Mouse (Mus musculus): ENCODE measurements at regions not wholly inside any gene's neighbourhood (a gene's known extent, or its start where the extent isn't known, plus 50 kb on each side); places are given as distances from the start of the nearest gene placed in this dataset.

DNA sequence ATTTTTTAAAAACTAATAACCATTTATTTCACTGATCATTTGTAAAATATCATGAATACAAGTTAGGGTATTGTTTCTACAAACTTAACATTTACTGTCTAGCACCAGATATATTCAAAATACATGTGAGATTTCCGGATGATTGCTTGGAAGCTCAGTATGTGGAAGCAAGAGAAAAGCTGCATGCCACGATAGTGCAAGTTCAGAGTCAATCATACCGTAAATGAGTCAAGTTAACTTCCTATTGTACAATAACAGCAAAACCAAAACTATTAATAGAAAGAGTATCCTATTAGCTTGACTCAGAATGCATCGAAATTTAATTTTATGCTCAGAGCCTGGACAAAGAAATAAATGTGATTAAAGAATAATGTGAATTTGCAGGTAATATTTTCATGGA, 1284.6 kb upstream of the Cited2 start:
- WGBS = 82% methylated on average over 4 of the region's 4 CpGs
- H3K4me3 ChIP-seq = no peak overlapping the region
- H3K36me3 ChIP-seq = no peaks in the 10 kb centered on the region
- ATAC-seq (ENCODE audit: extremely low read depth, insufficient number of reproducible peaks, low FRiP score, low TSS enrichment) = no peak
- peaks cover 9% of the 10 kb centered on the region for H3K4me1 ChIP-seq
- H3K9me3 ChIP-seq = no peaks in the 10 kb centered on the region
- H3K27ac ChIP-seq (replicated peaks) = no peak overlapping the region
- H3K4me2 ChIP-seq = no peak overlapping the region
- no peak overlapping the region for H3K9ac ChIP-seq
- no peaks in the 10 kb centered on the region for H3K27me3 ChIP-seq (replicated peaks)

DNA sequence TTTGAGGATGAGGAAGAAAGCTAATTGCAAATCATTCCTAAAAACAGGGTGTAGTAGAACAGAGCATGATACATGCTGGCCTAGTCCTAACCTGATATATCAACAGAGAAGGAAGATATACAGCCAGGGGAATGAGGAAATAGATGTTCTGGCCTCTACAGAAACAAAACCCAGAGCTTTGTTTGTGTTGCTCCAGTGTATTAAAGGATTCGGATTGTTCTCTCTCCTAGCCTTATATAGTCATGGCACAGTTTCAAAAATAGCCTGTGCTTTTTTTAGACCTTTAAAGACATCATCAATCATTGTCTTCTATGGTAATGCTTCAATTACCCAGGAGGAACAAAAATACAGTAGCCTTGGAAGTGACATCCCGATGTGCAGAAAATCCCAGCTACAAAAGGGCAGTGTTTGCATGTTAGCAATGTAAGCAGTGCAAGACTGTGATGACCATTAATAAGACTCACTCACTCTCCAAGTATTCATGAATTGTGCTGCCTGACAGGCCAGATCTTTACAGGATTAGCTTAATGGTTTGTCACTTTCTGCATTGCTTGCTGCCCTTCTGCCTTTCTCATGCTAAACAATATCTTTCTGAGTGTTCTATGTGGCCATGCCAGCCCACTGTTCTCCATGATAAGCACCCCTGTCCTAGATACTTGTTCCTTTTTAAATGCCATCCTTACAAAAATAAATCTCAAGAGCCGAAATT, 1281.9 kb upstream of the Cited2 start:
- H3K4me3 ChIP-seq = no peak overlapping the region
- H3K9ac ChIP-seq = no peak overlapping the region
- no peak for ATAC-seq (ENCODE audit: extremely low read depth, insufficient number of reproducible peaks, low FRiP score, low TSS enrichment)
- peak overlapping the region; percentile 58 for H3K27ac ChIP-seq (replicated peaks)
- 29% methylated on average over 3 of the region's 3 CpGs for WGBS
- H3K36me3 ChIP-seq = no peaks in the 10 kb centered on the region
- no peak overlapping the region for H3K4me2 ChIP-seq
- no peaks in the 10 kb centered on the region for H3K9me3 ChIP-seq
- H3K27me3 ChIP-seq (replicated peaks) = no peaks in the 10 kb centered on the region
- peaks cover 9% of the 10 kb centered on the region for H3K4me1 ChIP-seq

GRCm38 (mm10) chr10:16441661-16442072, 1281.4 kb upstream of the Cited2 start:
- ATAC-seq (ENCODE audit: extremely low read depth, insufficient number of reproducible peaks, low FRiP score, low TSS enrichment) = no peak
- Histone ChIP-seq H3K27ac (replicated peaks) (peak overlapping the region; percentile 58; the same call in 1 of the 2 replicates), H3K36me3 (no peaks in the 10 kb centered on the region), H3K9me3 (no peaks in the 10 kb centered on the region), H3K4me1 (peaks cover 9% of the 10 kb centered on the region), H3K27me3 (replicated peaks) (no peaks in the 10 kb centered on the region), H3K4me3 (no peak overlapping the region), H3K4me2 (no peak overlapping the region), H3K9ac (no peak overlapping the region)
- WGBS = 71% methylated on average over 2 of the region's 2 CpGs

DNA sequence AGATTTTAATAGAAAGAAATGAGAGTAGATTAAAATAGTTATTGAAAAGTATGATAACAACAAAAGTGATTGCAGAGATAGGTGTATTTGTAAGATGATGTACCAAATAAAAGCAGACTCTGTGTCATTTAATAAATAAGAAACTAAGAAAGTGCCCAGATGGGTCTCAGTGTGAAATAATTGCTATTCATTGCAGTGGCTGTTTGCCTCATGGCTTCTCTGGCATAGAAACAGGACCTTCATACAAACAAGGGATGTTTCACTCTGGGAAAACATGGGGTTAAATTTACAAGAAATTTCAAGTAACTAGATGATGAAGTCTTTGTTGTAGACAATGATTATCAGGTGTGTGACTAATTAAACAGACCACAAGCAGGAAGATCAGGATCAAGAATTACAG, 1279.1 kb upstream of the Cited2 start:
- Histone ChIP-seq H3K9me3 (no peaks in the 10 kb centered on the region), H3K36me3 (no peaks in the 10 kb centered on the region), H3K4me2 (no peak overlapping the region), H3K4me1 (peaks cover 9% of the 10 kb centered on the region), H3K9ac (no peak overlapping the region), H3K4me3 (no peak overlapping the region), H3K27ac (replicated peaks) (no peak overlapping the region), H3K27me3 (replicated peaks) (no peaks in the 10 kb centered on the region)
- no peak for ATAC-seq (ENCODE audit: extremely low read depth, insufficient number of reproducible peaks, low FRiP score, low TSS enrichment)

DNA sequence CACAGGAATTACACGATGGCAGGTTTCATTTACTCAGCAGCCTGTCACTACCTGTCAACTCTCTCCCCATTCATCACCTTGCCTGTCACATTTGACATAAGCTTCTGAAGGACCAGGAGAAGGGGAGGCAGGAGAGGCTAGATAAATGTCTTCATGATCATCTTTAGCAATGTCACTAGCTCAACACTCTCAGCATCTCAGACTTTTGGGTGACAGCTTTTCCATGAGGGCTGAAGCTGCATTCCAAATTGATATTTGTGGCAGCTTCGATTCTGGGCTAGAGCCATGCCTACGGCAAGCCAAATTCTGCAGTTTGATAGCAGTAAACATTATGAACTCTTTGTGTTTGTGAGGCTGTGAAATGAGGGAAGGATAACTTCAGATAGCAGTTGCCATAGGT, 1255.1 kb upstream of the Cited2 start:
- Histone ChIP-seq H3K36me3 (no peaks in the 10 kb centered on the region), H3K9ac (no peak overlapping the region), H3K27me3 (replicated peaks) (no peaks in the 10 kb centered on the region), H3K4me1 (no peaks in the 10 kb centered on the region), H3K9me3 (no peaks in the 10 kb centered on the region), H3K4me3 (no peak overlapping the region), H3K27ac (replicated peaks) (no peak overlapping the region), H3K4me2 (no peak overlapping the region)
- 32% methylated on average over 3 of the region's 3 CpGs for WGBS
- ATAC-seq (ENCODE audit: extremely low read depth, insufficient number of reproducible peaks, low FRiP score, low TSS enrichment) = no peak

GRCm38 (mm10) chr10:16469711-16470110, 1253.3 kb upstream of the Cited2 start:
- Histone ChIP-seq H3K9me3 (no peaks in the 10 kb centered on the region), H3K4me2 (no peak overlapping the region)
- no peak for ATAC-seq (ENCODE audit: extremely low read depth, insufficient number of reproducible peaks, low FRiP score, low TSS enrichment)

DNA sequence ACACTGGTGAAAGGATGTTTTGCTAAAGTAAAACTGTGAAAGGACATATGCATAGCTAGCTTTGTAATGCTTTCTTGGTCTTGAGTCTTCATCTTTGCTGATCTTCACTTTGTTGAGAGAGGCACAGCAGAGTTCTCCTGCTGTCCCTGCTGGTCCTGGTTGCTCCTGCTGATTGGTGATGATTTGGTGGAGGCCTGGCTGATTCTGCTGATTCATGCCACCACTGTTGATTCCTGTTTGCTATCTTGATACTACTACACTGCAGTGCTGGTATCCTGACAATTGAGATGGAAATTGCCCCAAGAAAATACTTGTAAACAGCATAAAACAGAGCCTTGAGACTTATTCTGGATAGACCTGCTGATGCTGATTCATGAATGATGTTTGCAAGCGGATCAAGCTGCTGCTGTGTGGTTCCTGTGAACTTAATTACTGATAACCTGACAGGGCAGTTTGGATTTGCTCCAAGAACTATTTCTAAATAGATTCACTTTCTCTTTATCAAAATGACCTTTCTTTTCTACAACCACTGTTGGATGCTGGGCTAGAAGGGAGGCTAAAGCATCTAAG, 1249.0 kb upstream of the Cited2 start:
- 14% methylated on average over 1 of the region's 1 CpGs for WGBS
- Histone ChIP-seq H3K4me1 (peaks cover 7% of the 10 kb centered on the region), H3K36me3 (no peaks in the 10 kb centered on the region), H3K4me3 (no peak overlapping the region), H3K9ac (no peak overlapping the region), H3K27ac (replicated peaks) (0 out of 2 replicates have a peak overlapping the region, but pooled peaks have one; percentile 63), H3K9me3 (no peaks in the 10 kb centered on the region), H3K4me2 (no peak overlapping the region), H3K27me3 (replicated peaks) (no peaks in the 10 kb centered on the region)
- ATAC-seq (ENCODE audit: extremely low read depth, insufficient number of reproducible peaks, low FRiP score, low TSS enrichment) = no peak

More at GRCm38 (mm10) chr10:16469711-16470110, 1253.3 kb upstream of the Cited2 start:
- Histone ChIP-seq H3K4me1 (peaks cover 7% of the 10 kb centered on the region), H3K27me3 (replicated peaks) (no peaks in the 10 kb centered on the region), H3K9ac (no peak overlapping the region), H3K4me3 (no peak overlapping the region), H3K36me3 (no peaks in the 10 kb centered on the region), H3K27ac (replicated peaks) (no peak overlapping the region)
- 45% methylated on average over 1 of the region's 1 CpGs for WGBS

DNA sequence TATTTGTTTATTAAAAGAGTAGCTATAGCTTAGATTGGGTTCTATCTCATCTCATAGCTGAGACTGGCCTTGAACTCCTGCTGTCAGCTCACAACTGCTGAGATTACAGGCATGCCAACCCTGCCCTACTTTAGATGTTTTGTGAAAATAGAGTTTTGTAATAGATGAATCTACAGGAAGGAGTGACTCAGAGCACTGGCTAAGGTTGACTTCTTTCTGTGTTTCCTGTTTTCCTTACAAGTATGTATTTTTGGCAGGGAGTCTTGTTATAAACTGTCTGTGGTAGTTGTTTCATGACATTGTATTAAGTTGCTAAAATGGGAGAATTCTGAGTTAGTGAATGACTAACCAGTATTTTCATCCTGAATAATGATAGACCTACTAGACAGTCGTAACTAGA, 1224.4 kb upstream of the Cited2 start:
- Histone ChIP-seq H3K36me3 (no peaks in the 10 kb centered on the region), H3K4me2 (no peak overlapping the region), H3K9me3 (no peaks in the 10 kb centered on the region), H3K27me3 (replicated peaks) (no peaks in the 10 kb centered on the region), H3K27ac (replicated peaks) (no peak overlapping the region), H3K9ac (no peak overlapping the region), H3K4me3 (no peak overlapping the region), H3K4me1 (no peaks in the 10 kb centered on the region)
- no peak for ATAC-seq (ENCODE audit: extremely low read depth, insufficient number of reproducible peaks, low FRiP score, low TSS enrichment)
- WGBS = 71% methylated on average over 1 of the region's 1 CpGs

GRCm38 (mm10) chr10:16507681-16508080, 1215.3 kb upstream of the Cited2 start:
- Histone ChIP-seq H3K4me3 (no peak overlapping the region), H3K27ac (replicated peaks) (peak overlapping the region; percentile 7; the same call in 1 of the 2 replicates), H3K4me1 (peaks cover 9% of the 10 kb centered on the region), H3K27me3 (replicated peaks) (no peaks in the 10 kb centered on the region), H3K36me3 (no peaks in the 10 kb centered on the region), H3K9ac (no peak overlapping the region), H3K9me3 (no peaks in the 10 kb centered on the region), H3K4me2 (no peak overlapping the region)
- no peak for ATAC-seq (ENCODE audit: extremely low read depth, insufficient number of reproducible peaks, low FRiP score, low TSS enrichment)
- 35% methylated on average over 2 of the region's 2 CpGs for WGBS

DNA sequence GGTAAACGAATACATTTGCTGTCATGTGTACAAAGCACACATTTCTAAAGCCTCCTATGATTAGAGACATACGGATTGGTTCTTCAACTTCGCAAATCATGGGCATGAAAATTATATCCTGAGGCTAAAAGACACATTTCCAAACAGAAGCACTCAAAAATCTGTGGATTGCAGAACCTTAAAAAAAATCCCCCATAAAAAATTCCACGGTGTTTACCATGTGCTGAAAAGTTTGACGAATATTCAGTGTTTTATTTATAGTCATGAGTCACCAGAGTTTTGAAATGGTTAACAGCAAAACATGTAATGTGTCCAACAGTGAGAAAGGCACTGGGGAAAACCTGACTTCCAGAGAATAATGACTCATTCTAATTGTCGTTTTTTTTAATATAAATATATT, 1214.9 kb upstream of the Cited2 start:
- no peaks in the 10 kb centered on the region for H3K9me3 ChIP-seq
- no peak for ATAC-seq (ENCODE audit: extremely low read depth, insufficient number of reproducible peaks, low FRiP score, low TSS enrichment)
- 55% methylated on average over 6 of the region's 6 CpGs for WGBS
- H3K4me3 ChIP-seq = no peak overlapping the region
- H3K27me3 ChIP-seq (replicated peaks) = no peaks in the 10 kb centered on the region
- H3K9ac ChIP-seq = no peak overlapping the region
- H3K4me1 ChIP-seq = peaks cover 9% of the 10 kb centered on the region
- peak overlapping the region; percentile 7; the same call in 1 of the 2 replicates for H3K27ac ChIP-seq (replicated peaks)
- no peak overlapping the region for H3K4me2 ChIP-seq
- no peaks in the 10 kb centered on the region for H3K36me3 ChIP-seq

DNA sequence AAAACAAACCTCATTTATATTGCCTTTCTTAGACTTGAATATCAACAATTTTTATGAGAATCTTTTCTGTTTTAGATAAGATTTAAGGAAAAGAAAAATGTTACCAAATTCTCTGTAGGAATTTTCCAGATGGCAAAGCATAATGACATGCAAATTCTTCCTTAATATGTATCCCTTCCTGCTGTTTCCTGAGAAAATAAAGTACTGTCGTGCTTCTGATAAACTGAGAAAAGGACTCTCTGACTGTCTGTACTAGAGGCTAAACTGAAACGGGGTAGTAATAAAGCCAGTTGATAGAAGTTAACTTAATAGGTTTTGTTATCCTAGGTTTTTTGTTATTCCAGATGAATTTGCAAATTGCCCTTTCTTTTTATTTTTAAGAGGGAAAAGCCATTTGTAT, 1208.4 kb upstream of the Cited2 start:
- ATAC-seq (ENCODE audit: extremely low read depth, insufficient number of reproducible peaks, low FRiP score, low TSS enrichment) = no peak
- Histone ChIP-seq H3K9me3 (no peaks in the 10 kb centered on the region), H3K36me3 (no peaks in the 10 kb centered on the region), H3K4me2 (no peak overlapping the region), H3K27me3 (replicated peaks) (no peaks in the 10 kb centered on the region), H3K9ac (no peak overlapping the region), H3K4me3 (no peak overlapping the region), H3K4me1 (no peaks in the 10 kb centered on the region), H3K27ac (replicated peaks) (no peak overlapping the region)
- 59% methylated on average over 2 of the region's 2 CpGs for WGBS

- Histone ChIP-seq H3K27me3 (replicated peaks) (no peaks in the 10 kb centered on the region), H3K27ac (replicated peaks) (no peak overlapping the region), H3K9ac (no peak overlapping the region), H3K36me3 (no peaks in the 10 kb centered on the region), H3K4me2 (no peak overlapping the region), H3K9me3 (no peaks in the 10 kb centered on the region), H3K4me1 (no peaks in the 10 kb centered on the region), H3K4me3 (no peak overlapping the region)
- no peak for ATAC-seq (ENCODE audit: extremely low read depth, insufficient number of reproducible peaks, low FRiP score, low TSS enrichment)
Observed at GRCm38 (mm10) chr10:16521895-16522294, 1201.1 kb upstream of the Cited2 start.
